Mouse (Mus musculus) heart, postnatal 25 days (tissue): ENCODE data around the gene Ccdc157. TPM values are rescaled to one million over a fixed set of nuclear protein-coding genes. Genes with fewer than 3 reads are reported as not detected.
"Not testable (repeated sequence)": the region's sequence is repeated elsewhere in the genome, so short reads cannot be mapped to it uniquely, and the experiment has no call there.

Experiments
- DNase-seq: peaks from one replicate; pipeline ENCODE4 v3.0.0; 2022; ENCODE audit warnings: low spot score
- intact Hi-C: fragments of 180-260 bp; cut with DNase I; formaldehyde crosslinking; loops from one replicate; pipeline ENCODE4 v1.15.1; 2025
- total RNA-seq, 2 experiments: library from RNA; stranded (reverse); gene quantifications; 2 replicates each; pipeline ENCODE4 v1.2.3; 2021

Gene Ccdc157
- total RNA-seq, 2 experiments from 2014 or later: 5.0 to 5.3 TPM

DNA sequence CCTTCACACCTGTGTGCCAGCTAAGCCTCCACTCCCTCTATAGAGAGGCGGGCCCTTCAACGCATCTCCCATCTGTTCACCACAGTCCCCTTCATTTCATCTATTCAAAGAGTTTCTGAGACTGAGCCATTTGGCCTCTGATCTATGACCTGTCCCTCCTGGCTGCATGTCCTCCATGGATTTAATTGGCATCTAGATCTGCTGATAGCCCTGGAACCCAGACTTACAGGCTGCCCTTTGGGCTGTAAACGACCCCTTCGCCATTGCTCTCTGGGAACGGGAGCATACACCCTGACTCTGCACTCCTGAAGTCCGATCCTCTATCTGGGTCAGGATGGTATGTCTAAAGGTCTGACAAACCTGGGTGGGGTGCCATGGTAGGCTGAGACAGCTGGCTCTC is 47.2 kb downstream of the Ccdc157 start:
- intact Hi-C loops: no loop called here
- no peak for DNase-seq

DNA sequence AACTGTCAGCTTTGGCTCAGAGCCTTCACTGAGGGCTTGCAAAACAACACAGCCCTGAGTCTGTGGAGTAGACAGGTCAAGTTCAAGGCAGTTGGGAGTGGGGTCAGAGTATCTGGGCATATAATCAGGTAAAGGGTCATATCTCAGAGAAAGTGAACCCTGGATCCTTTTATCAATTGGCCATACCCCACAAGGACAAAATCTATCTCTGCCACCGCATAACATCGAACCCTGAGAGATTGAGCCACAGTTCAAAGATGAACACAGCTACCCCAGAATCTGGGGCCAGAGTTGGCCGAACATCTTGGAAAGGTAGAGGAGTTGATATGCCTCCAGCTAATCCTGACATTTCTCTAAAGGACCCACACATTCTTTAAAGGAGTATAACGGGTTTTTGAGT is 48.1 kb downstream of the Ccdc157 start:
- intact Hi-C loops: no loop called here

DNA sequence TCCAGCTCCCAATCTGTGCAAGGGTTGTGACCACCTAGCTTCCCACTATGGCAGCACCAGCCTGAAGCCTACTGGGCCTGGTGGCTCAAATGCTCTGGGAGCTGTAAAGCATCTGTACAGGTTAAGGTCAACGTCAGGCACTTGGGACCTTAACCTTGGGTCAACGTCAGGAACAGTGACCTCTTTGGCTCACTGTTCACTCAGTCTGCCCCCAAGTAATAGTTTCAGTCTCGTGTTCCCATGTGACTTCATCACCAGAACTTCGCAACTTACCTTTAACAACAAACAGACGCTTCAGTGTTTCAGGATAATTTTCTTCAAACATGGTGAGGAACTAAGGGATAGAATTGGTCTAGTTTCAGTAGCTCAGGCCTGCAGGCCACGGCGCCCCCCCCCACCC is 51.4 kb downstream of the Ccdc157 start:
- no peak for DNase-seq

More for the DNA sequence above, 48.1 kb downstream of the Ccdc157 start:
- no peak for DNase-seq

DNA sequence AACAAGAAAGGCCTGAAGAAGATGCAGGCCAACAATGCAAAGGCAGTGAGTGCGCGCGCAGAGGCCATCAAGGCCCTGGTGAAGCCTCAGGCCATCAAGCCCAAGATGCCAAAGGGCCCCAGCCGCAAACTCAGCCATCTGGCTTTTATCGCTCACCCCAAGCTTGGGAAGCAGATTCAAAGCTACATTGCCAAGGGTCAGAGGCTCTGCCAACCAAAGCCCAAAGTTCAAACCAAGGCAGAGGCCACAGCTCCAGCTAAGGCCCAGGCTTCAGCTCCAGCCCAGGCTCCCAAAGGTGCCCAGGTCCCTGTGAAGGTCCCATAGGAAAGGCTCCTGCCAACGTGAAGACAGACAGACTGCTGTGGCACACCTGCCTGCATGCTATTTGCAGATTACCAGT is 52.2 kb downstream of the Ccdc157 start:
- intact Hi-C loops, DNase-seq: not testable (repeated sequence)

More for the DNA sequence above, 51.4 kb downstream of the Ccdc157 start:
- intact Hi-C loops: no loop called here

GRCm38 (mm10) chr11:4105444-4105843 is 54.6 kb downstream of the Ccdc157 start:
- intact Hi-C loops: no loop called here

GRCm38 (mm10) chr11:4104989-4105388 is 55.1 kb downstream of the Ccdc157 start:
- intact Hi-C loops: no loop called here
- no peak for DNase-seq

More at GRCm38 (mm10) chr11:4105444-4105843, 54.6 kb downstream of the Ccdc157 start:
- DNase-seq: no peak

DNA sequence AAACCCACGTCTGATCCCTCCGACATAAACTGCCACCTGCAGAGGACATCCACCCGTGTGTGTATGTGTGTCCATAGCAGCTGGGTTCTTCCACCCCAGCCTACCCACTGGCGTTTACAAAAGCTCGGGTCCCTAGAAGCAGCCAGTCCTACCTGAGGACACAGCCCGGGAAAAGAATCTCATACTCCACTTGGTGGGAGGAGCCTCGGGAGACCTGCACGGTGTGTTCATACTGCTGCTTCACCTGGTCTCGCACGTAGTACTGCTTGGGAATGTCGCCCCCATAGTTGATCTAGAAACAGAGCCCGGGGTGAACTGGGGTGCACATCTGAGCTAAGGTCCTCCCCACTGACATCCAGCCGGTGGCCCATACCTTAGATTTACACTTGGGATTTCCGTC is 56.6 kb downstream of the Ccdc157 start:
- DNase-seq: no peak
- intact Hi-C loops: no loop called here

DNA sequence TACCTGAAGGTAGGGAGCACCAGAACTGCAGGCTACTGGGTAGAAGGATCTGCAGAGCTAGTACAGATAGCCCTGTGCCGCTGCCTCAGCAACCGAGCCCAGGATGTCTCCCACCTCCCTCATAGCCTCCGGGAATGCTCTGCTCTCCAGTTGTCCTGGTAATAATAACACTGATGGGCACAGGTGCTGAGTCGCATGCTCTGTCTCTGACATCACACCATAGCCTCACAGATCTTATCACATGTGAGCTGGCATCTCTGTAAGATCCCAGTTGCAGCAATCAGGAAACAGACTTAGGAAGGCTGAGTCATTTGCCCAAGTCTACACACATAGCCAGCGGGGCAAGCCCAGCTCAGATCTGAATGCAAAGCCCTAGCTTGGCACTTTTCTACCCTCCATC is 58.2 kb downstream of the Ccdc157 start:
- DNase-seq: no peak
- intact Hi-C loops: no loop called here

GRCm38 (mm10) chr11:4099447-4099846 is 60.6 kb downstream of the Ccdc157 start:
- DNase-seq: no peak
- intact Hi-C loops: no loop called here

GRCm38 (mm10) chr11:4098816-4099215 is 61.3 kb downstream of the Ccdc157 start:
- no peak for DNase-seq
- intact Hi-C loops: no loop called here

- intact Hi-C loops: no loop called here
- DNase-seq: no peak
Measured at GRCm38 (mm10) chr11:4098120-4098519, 62.0 kb downstream of the Ccdc157 start.

GRCm38 (mm10) chr11:4097091-4097621 is 62.9 kb downstream of the Ccdc157 start:
- intact Hi-C loops: no loop called here
- no peak for DNase-seq

DNA sequence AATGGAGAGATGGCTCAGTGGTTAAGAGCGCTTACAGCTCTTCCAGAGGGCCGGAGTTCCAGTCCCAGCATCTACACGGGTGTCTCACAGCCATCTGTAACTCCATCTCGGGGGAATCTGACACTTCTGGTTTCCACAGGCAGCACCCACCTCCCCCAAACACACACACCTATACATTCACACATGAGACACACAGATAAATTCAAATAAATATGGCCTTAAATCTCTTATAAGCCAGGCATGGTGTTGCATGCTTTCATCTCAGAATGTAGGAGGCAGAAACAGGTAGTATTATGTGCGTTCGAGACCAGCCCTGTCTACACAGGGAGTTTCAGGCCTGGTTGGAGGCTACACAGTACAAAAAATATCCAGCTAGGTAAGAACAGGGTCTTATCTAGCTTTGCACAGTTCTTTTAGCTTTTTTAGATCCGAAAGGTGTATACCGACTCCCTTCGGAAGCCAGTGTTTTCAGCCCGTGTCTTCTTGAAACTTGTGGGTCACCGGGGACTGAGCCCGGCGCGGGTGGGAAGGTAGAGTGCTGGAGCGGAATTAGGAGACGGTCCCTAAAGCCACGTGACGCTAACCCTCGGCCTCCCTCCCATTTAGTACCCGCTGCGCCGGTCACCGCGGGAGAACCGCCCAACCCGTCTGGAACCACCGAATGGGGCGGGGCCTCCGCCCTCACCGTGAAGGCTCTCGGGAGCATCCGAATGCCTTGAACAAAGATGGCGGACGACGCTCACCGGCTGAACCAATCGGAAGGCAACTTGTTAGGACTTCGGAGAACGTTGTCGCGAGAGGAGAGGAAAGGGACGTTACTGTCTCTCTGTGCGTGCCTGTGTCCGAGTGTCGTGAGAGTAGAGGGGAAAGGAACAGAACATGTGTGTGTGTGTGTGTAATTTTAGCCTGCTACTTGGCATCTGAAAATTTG is 63.8 kb downstream of the Ccdc157 start:
- peak; percentile 98 for DNase-seq
- intact Hi-C loops: no loop called here

DNA sequence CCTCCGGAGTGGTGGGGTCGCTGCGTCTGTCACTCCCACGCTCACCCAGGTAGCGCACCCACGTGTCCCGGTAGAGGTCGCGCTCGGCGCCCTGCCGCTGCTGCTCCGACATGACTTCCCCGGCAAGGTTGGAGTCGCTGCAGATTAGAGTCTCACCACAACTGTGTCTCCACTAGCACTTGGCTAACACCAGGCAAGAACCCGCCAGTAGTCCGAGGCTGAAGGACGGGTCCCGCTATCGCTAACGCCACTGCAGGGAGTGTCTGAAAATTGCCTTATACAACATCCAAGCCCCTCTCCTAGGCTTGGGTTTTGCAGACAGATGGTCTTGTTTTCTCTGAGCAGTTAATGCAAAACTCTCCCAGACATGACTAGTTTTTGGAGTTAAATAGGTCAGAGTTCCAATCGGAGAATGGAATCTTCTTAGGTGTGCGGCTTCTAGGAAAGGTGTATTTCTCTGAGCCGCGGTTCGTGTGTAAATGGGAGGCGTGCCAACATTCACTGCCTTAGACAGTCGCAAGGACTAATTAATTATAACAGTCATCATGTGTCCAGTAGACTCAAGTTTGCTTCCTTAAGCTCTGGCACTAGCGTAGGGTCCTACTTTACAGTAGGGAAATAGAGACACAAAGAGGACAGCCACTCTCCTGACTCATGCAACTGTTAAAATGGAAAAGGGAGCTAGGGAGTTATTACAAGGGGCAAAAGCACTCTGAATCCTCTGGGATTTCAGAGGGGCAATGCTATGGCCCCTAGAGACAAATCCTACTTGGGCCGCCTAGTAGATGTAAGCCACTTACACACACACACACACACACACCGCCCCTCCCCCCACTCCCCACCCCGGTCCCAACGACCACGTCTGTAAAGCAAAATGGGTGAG is 64.7 kb downstream of the Ccdc157 start, which contains the start of gene Mtfp1:
Mtfp1 (minus strand) TSS at position 275 of the 883 bp plus-strand sequence.
- DNase-seq: peak; percentile 38
- intact Hi-C loops: loop anchor here (2.0 kb wide), 1 partner anchor 123 kb away; the partner anchor contains the start of gene Castor1

GRCm38 (mm10) chr11:4094378-4095170 is 65.5 kb downstream of the Ccdc157 start:
- no peak for DNase-seq

GRCm38 (mm10) chr11:4093459-4094377 is 66.4 kb downstream of the Ccdc157 start:
- intact Hi-C loops: loop anchor here (2.0 kb wide), 1 partner anchor 125 kb away; the partner anchor contains the start of gene Castor1
- no peak for DNase-seq

More at GRCm38 (mm10) chr11:4094378-4095170, 65.5 kb downstream of the Ccdc157 start:
- intact Hi-C loops: loop anchor here (2.0 kb wide), 1 partner anchor 124 kb away; the partner anchor contains the start of gene Castor1
